Mouse (Mus musculus) liver, embryonic 16.5 days (tissue): ENCODE measurements around the gene Tnr. TPM values are rescaled to one million over a fixed set of nuclear protein-coding genes. Genes with fewer than 3 reads are reported as not detected.
"Not testable (repeated sequence)": the region's sequence is repeated elsewhere in the genome, so short reads cannot be mapped to it uniquely, and the experiment has no call there.

Experiments
- ATAC-seq: fragments of 200-750 bp; cut with Nextera tagmentation; 2 replicates; pipeline ENCODE4 v1.8.0; 2017; ENCODE audit warnings: low read depth, mild to moderate bottlenecking, moderate number of reproducible peaks, moderate library complexity
- H3K27ac ChIP-seq: fragments of 300-500 bp; sonication (generic); 2 replicates; pipeline ENCODE4 v1.5.1; 2014; ENCODE audit warnings: mild to moderate bottlenecking, low read length
- H3K27me3 ChIP-seq: fragments of 300-500 bp; sonication (generic); 2 replicates; pipeline ENCODE4 v1.6.1; 2014; ENCODE audit warnings: low read depth, low read length, mixed read lengths; ENCODE audit not compliant: control insufficient read depth, insufficient read depth
- H3K36me3 ChIP-seq: fragments of 300-500 bp; sonication (generic); 2 replicates; pipeline ENCODE4 v1.6.1; 2014; ENCODE audit warnings: mild to moderate bottlenecking; ENCODE audit not compliant: control insufficient read depth, insufficient read depth
- H3K4me1 ChIP-seq: fragments of 300-500 bp; sonication (generic); 2 replicates; pipeline ENCODE4 v1.6.1; 2014; ENCODE audit warnings: low read depth, low read length, mixed read lengths; ENCODE audit not compliant: control insufficient read depth
- H3K4me2 ChIP-seq: fragments of 300-500 bp; sonication (generic); 2 replicates; pipeline ENCODE4 v1.6.1; 2014; ENCODE audit warnings: low read depth, low read length, mixed read lengths
- H3K4me3 ChIP-seq: fragments of 300-500 bp; sonication (generic); 2 replicates; pipeline ENCODE4 v1.5.1; 2014; ENCODE audit warnings: low read depth, mild to moderate bottlenecking, low read length
- H3K9ac ChIP-seq: fragments of 300-500 bp; sonication (generic); 2 replicates; pipeline ENCODE4 v1.6.1; 2014; ENCODE audit warnings: low read depth, low read length
- H3K9me3 ChIP-seq: fragments of 300-500 bp; sonication (generic); replicated peaks from 2 replicates; pipeline ENCODE4 v1.6.1; 2016; ENCODE audit warnings: low read length; ENCODE audit not compliant: control insufficient read depth
- WGBS: fragments of 180-500 bp; shearing (Covaris S2); extraction: QIAGEN DNeasy Blood & Tissue Kit; methylation state at CpG from one replicate; pipeline ENCODE4 v1.1.7; 2014; ENCODE audit not compliant: insufficient replicate concordance; 5-methylcytosine and 5-hydroxymethylcytosine counted together
- polyA plus RNA-seq: library from polyadenylated mRNA; unstranded; fragments of >200 nt; fragmentation: Nextera tagmentation; extraction: Ambion mirVana; gene quantifications from 2 replicates; pipeline ENCODE4 v1.2.1, GENCODE M21; 2015

Gene Tnr
- polyA plus RNA-seq, 1 experiment from 2014 or later: 0.02 TPM

DNA sequence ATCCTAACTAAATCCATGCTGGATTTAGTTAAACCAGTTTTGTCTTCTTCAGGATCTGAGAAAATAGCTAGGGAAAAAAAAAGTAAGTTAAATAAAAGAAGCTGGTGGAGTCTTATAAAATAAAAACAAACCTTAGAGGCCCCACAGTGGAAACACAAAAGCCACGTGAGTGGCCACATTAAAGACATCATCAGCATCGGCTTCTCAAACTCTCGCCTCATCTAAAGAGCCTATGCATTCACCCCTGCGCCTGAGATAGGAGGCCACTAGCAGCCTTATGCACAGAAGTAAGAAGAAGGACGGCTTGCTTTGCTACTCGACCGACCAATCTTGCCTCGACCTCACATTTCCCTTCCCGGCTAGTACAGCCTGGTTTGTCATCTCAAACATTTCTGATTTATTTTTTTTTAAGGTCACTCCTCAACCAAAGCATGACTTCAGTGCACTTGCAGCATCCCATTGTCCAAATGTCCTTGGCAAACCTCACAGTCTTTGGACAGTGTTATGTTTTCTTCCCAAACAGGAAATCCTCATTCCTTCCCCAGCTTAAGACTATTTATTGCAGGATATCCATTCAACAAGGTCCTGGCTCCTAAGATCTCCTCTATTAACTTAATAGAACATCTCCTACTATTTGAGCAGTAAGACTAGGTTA lies 405.2 kb downstream of the Tnr start:
- Histone ChIP-seq H3K36me3 (no peaks in the 10 kb centered on the region), H3K9ac (no peak overlapping the region), H3K4me3 (no peak overlapping the region), H3K27ac (no peak overlapping the region), H3K4me1 (no peaks in the 10 kb centered on the region), H3K27me3 (no peaks in the 10 kb centered on the region), H3K9me3 (no peaks in the 10 kb centered on the region), H3K4me2 (no peak overlapping the region)
- no peak for ATAC-seq
- WGBS: 60% methylated on average over 9 of the region's 9 CpGs

DNA sequence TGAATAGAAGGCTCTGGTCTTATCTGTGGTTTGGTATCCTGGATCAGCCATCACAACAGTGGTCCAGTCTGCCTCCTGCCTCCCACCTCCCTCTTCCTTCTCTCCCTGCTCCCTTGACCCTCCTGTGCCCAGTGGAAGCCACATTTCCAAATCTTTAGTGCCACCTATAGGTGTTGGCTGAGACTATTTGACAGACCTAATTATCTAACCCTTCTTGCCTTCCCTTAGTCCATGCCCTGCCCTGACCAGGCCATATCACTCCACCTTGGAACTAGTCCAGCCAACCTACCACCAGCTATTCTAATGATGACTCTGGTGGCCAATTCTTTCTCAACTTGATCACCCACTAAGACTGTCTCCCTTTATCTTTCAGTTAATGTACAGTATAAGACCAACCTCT lies 408.5 kb downstream of the Tnr start:
- Histone ChIP-seq H3K4me2 (no peak overlapping the region), H3K27ac (no peak overlapping the region), H3K4me3 (no peak overlapping the region), H3K36me3 (no peaks in the 10 kb centered on the region), H3K27me3 (no peaks in the 10 kb centered on the region), H3K9ac (no peak overlapping the region), H3K9me3 (no peaks in the 10 kb centered on the region), H3K4me1 (no peaks in the 10 kb centered on the region)
- no peak for ATAC-seq

DNA sequence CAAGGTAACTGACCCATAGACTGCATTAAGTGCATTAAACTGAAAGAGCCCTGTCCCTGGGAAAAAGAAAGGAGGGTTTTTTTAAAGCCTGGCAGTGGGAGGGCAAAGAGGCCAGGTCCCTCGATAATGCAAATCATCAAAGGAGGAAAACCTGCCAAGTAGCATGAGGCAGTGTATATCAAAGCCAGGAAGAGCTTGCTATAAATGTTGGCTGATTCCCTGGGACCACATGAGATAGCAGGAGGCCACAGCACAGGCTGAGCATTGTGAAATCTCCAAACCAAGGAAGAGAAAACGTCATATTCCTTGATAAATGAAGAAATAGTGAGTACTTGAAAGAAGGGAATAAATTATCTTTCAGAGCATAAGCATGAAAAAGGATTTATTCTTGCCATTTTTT lies 409.0 kb downstream of the Tnr start:
- ATAC-seq: no peak

DNA sequence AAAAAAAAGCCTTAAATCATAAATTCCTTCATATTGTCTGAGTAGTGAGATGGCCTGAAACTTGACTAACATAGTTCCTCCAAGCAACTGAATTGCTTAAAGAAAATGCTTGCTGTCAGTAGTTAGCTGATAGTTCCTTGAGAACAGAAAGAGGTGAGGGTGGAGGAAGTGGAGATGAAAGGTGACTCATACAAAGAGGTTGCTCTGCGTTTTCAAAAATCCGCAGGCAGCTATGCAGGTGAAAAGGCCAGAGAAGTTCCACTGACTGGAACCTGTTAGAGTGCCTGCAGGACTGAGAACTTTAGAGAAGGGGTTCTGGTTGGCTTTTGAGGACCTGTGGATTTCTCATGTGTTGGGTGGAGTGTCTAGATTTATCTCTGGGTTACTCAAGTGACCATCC lies 414.9 kb downstream of the Tnr start:
- Histone ChIP-seq H3K9ac (no peak overlapping the region), H3K27me3 (no peaks in the 10 kb centered on the region), H3K4me2 (no peak overlapping the region), H3K4me3 (no peak overlapping the region), H3K36me3 (no peaks in the 10 kb centered on the region), H3K9me3 (no peaks in the 10 kb centered on the region), H3K4me1 (no peaks in the 10 kb centered on the region), H3K27ac (no peak overlapping the region)
- WGBS: 58% methylated on average over 2 of the region's 2 CpGs
- ATAC-seq: no peak

More for the DNA sequence above, 409.0 kb downstream of the Tnr start:
- no peak overlapping the region for H3K4me2 ChIP-seq
- H3K27me3 ChIP-seq: no peaks in the 10 kb centered on the region
- H3K9ac ChIP-seq: no peak overlapping the region
- H3K4me1 ChIP-seq: no peaks in the 10 kb centered on the region
- H3K9me3 ChIP-seq: no peaks in the 10 kb centered on the region
- WGBS: 28% methylated on average over 2 of the region's 2 CpGs
- no peak overlapping the region for H3K4me3 ChIP-seq
- no peaks in the 10 kb centered on the region for H3K36me3 ChIP-seq
- H3K27ac ChIP-seq: no peak overlapping the region

DNA sequence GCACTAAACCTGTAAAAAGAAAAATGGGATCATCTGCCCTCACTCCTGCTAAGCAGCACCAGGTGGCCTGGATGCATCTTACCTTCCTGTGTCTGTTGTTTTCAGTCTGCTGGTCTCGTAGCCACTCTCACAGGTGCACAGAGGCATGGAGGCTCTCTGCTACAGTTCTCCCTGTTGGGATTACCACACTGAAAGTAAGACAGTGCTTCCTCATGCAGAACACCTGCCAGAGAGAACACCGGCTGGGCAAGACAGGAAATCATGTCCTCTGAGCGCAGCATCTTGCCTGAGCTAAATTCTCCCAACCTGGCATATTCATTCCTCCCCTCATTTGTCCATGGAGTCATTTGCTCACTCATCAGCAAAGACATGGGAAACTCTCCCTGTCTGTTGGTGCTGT lies 415.8 kb downstream of the Tnr start:
- H3K9ac ChIP-seq: no peak overlapping the region
- no peak overlapping the region for H3K4me3 ChIP-seq
- H3K27ac ChIP-seq: no peak overlapping the region
- 54% methylated on average over 3 of the region's 3 CpGs for WGBS
- H3K9me3 ChIP-seq: no peaks in the 10 kb centered on the region
- ATAC-seq: no peak
- H3K27me3 ChIP-seq: no peaks in the 10 kb centered on the region
- no peaks in the 10 kb centered on the region for H3K4me1 ChIP-seq
- no peak overlapping the region for H3K4me2 ChIP-seq
- H3K36me3 ChIP-seq: no peaks in the 10 kb centered on the region

DNA sequence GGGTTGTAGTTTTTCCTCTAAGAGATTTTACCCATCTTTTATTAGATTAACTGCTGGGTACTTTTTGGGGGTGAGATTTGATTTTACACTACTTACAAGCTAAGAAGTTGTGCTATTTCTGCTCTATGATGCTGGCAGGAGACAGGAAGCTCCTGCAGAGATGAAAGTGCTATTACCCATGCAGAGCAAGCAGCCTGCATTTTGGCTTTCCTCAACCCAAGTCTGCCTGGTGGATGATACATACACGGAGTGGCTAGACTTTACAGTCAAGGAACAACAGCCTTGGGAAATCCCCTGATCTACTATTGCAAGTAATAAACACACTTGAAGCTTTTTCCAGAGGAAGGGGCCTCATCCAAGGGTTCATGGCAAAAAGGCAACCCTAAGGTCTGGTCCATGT lies 430.0 kb downstream of the Tnr start:
- Histone ChIP-seq H3K9ac (no peak overlapping the region), H3K4me1 (no peaks in the 10 kb centered on the region), H3K4me3 (no peak overlapping the region), H3K9me3 (no peaks in the 10 kb centered on the region), H3K27ac (no peak overlapping the region), H3K36me3 (no peaks in the 10 kb centered on the region), H3K4me2 (no peak overlapping the region), H3K27me3 (no peaks in the 10 kb centered on the region)
- ATAC-seq: no peak
- 30% methylated on average over 1 of the region's 1 CpGs for WGBS

DNA sequence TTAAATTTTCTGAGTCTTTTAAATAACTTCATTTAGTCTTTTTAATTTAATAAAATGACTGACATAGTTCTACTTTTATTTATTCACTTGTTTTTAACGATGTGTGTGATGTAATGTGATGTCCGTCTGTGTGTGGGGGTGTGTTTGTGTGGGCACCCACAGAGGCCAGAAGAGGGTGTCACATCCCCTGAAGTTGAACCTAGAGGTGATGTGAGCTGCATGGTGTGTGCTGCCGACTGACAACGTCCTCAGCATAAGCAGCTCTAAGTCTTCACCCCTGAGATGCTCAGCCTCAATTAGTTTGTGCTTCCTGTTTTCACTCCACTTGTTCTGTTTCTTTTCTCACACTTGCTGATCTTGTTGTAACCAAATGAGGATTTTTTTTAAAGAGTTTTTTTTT lies 439.8 kb downstream of the Tnr start:
- Histone ChIP-seq H3K9me3 (no peaks in the 10 kb centered on the region), H3K4me1 (no peaks in the 10 kb centered on the region), H3K27ac (no peak overlapping the region), H3K4me3 (no peak overlapping the region), H3K4me2 (no peak overlapping the region), H3K27me3 (no peaks in the 10 kb centered on the region), H3K36me3 (no peaks in the 10 kb centered on the region), H3K9ac (no peak overlapping the region)
- WGBS: 43% methylated on average over 4 of the region's 4 CpGs
- ATAC-seq: no peak

DNA sequence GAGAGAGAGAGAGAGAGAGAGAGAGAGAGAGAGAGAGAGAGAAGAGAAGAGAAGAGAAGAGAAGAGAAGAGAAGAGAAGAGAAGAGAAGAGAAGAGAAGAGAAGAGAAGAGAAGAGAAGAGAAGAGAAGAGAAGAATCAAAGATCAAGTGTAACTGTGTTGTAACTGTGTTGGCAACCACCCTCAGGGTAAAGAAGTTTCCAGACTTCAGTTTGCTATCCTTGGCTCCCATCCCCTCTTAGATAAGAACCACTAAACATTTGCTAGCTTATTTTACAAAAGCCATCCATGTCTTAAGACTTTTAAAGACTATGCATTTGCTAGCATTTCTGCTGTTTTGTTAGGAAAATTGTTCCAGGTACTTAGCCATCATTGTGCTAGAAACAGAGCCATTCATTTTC lies 442.7 kb downstream of the Tnr start:
- not testable (repeated sequence) for H3K4me1 ChIP-seq, H3K4me3 ChIP-seq, ATAC-seq, H3K9ac ChIP-seq, H3K36me3 ChIP-seq, H3K4me2 ChIP-seq, H3K27me3 ChIP-seq, H3K9me3 ChIP-seq, H3K27ac ChIP-seq

DNA sequence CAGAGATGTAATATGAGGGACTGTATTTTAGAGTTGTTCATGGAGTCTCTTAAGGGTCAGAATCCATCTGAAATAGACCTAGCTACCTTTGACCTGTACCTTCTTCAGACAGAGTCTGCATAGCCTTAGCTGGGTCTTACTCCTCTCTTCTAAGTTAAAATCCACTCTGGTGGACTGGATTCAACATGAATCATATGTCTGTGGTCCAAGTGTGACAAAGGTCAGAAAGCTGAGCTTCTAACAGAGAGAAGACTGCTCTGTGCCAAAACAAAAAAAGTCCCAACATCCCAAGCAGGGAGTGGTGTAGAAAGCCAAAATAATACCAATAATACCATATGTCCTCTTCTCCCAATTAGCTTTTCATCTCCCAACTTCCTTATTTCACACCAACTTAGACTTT lies 444.8 kb downstream of the Tnr start:
- Histone ChIP-seq H3K36me3 (no peaks in the 10 kb centered on the region), H3K9me3 (no peaks in the 10 kb centered on the region), H3K27ac (no peak overlapping the region), H3K9ac (no peak overlapping the region), H3K4me1 (no peaks in the 10 kb centered on the region), H3K4me3 (no peak overlapping the region), H3K4me2 (no peak overlapping the region), H3K27me3 (no peaks in the 10 kb centered on the region)
- no peak for ATAC-seq

DNA sequence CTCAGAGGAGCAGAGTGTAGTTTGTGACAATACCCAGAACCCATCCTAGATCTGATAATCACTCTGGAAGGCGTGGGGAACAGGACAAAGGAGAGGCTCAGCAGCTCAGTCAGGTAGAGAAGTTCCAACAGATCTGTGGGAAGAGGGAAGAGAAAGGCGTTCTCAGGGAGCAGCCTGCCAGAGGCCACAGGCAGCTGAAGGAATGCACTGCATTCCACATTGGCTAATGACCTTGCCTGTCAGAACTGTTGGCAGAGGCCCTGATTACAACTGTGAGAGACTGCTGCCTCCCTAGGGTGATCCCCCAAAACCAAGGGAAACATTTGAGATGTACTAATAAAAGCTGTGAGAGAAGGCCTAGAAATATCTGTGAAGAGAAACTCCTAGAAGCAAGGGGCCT lies 454.2 kb downstream of the Tnr start:
- Histone ChIP-seq H3K4me1 (no peaks in the 10 kb centered on the region), H3K9ac (no peak overlapping the region), H3K27me3 (no peaks in the 10 kb centered on the region), H3K9me3 (no peaks in the 10 kb centered on the region), H3K4me2 (no peak overlapping the region), H3K27ac (no peak overlapping the region), H3K4me3 (no peak overlapping the region), H3K36me3 (no peaks in the 10 kb centered on the region)
- no peak for ATAC-seq
- 41% methylated on average over 2 of the region's 2 CpGs for WGBS
